Mouse (Mus musculus) v-Abl transformed pro-B cells (cell line): ENCODE measurements at regions not wholly inside any gene's neighbourhood (a gene's known extent, or its start where the extent isn't known, plus 50 kb on each side); places are given as distances from the start of the nearest gene placed in this dataset.

Experiments
- in situ Hi-C, 2 experiments: fragments of 400-800 bp; cut with MboI; formaldehyde crosslinking; loops; one replicate each; pipeline ENCODE4 v1.15.1; 2025; ENCODE audit not compliant: unreplicated experiment in 2 of 2

DNA sequence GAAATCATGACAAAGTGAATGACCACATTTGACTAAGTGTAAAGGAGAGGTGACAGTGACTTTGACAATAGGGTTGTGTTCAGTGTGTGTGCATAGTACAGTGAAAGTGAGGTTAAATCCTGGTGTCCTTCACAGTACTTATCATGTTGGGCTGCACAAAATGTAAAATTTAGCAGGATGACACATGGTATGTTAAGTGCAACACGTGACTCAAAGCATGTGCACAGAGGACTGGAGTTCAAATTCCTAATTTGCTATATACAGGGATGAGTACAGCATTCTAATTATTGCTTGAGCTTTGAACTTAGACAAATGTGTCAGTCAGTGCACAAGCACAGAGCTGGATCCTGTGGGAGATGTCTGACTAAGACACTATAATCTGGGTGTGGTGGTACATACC lies 79.2 kb upstream of the Ell2 start:
- in situ Hi-C loops = no loop called here

DNA sequence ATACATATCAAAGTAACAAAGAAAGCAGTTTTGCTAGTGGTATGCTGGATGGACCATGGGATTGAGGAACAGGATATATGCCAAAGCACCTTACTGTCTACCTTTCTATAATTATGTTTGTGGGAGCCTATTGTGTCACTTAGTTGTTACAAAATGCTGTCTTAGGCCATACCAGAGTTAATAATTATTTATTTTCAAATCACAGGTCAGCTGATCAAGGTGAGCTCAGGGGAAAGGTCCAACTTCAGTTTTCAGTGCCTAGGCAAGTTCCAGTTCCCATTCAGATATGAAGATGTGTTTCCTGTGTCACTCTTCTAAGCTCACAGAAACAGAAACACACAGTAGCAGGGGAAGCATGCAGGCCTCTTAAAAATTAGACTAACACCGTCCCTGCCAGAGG lies 75.5 kb upstream of the Ell2 start:
- in situ Hi-C loops = no loop called here

DNA sequence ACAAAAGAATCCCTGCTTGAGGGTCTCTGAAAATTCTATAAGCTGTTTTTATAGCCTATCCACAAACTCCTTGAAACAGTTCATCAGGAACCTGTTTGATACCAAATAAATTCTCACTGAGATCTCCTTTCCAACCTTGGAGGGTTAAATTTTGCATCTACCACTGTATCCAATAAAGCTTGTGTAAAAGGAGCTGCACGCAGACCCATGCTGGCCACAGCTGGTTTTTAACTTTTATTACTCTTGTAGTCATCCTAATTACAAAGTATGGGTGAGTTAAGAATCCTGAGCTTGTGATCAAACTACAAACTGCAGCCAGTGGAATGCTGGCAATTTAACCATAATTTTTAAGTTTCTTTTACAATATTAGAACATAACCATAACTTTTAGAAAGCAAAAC lies 59.0 kb upstream of the Ell2 start:
- in situ Hi-C loops = no loop called here

DNA sequence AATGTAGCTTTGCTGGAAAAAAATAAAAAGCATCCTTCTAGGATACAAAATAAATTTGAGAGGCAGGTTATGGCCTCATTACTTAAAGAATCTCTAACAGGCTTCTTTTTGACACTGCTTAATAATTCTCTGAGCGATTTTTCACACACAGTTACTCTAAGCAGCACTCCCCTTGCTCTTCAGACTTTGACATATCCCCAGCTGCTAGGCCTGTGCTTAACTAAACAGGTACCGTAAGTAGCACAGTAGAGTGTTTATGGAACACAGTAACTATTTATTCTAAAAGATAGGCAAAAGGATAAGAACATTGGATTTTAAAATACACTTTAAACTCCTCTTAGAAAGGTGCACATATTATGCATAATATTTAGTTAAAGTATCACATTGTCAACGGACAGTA lies 54.6 kb upstream of the Ell2 start:
- in situ Hi-C loops = no loop called here

DNA sequence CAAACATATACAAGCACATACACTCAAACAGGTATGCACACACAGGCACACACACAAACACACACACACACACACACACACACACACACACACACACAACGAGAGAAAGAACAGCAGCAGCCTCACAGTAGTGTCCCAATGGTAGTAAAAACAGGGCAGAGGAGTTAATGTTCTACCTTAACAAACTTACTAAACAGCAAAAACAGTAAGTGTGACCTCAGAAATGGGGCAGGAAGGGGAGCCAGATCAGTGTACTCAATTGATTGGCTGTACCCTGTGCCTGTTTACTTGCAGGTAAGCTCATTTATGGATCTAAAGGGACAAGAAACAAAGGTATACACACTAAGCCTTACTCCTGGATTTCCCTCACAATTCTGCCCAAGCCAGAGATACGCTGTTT lies 53.6 kb upstream of the Ell2 start:
- in situ Hi-C loops = no loop called here
